Mouse (Mus musculus): Measurements from ENCODE around the gene Urgcp. TPM values are rescaled to one million over a fixed set of nuclear protein-coding genes. Genes with fewer than 3 reads are reported as not detected.

Gene Urgcp
- polyA plus RNA-seq, 1 experiment from 2014 or later = 35.6 TPM

- no peak overlapping the region for H3K4me3 ChIP-seq (ENCODE audit: low read length)
- no peak overlapping the region for H3K4me2 ChIP-seq (ENCODE audit: low read length)
- peaks cover 42% of the 10 kb centered on the region for H3K36me3 ChIP-seq (ENCODE audit: control insufficient read depth, insufficient read depth, low read length)
- no peaks in the 10 kb centered on the region for H3K27me3 ChIP-seq (replicated peaks; ENCODE audit: control insufficient read depth, insufficient read depth, low read length)
- H3K9me3 ChIP-seq (ENCODE audit: control insufficient read depth, low read length) = no peaks in the 10 kb centered on the region
- no peaks in the 10 kb centered on the region; the same call in 1 of the 2 replicates for H3K4me1 ChIP-seq (ENCODE audit: control insufficient read depth, insufficient read depth, low read depth, low read length)
- 83% methylated on average over 17 of the region's 17 CpGs for WGBS
- H3K27ac ChIP-seq (ENCODE audit: low read depth, low read length) = no peak overlapping the region
- ATAC-seq = no peak
- H3K9ac ChIP-seq (ENCODE audit: low read depth, low read length) = no peak overlapping the region
Observed at GRCm38 (mm10) chr11:5799621-5800490, 37.7 kb upstream of the Urgcp start.

GRCm38 (mm10) chr11:5797928-5798327 is 35.8 kb upstream of the Urgcp start:
- no peaks in the 10 kb centered on the region for H3K4me1 ChIP-seq (ENCODE audit: control insufficient read depth, insufficient read depth, low read depth, low read length)
- no peak overlapping the region for H3K4me2 ChIP-seq (ENCODE audit: low read length)
- no peak overlapping the region for H3K9ac ChIP-seq (ENCODE audit: low read depth, low read length)
- no peak for ATAC-seq
- no peaks in the 10 kb centered on the region for H3K27me3 ChIP-seq (replicated peaks; ENCODE audit: control insufficient read depth, insufficient read depth, low read length)
- H3K9me3 ChIP-seq (ENCODE audit: control insufficient read depth, low read length) = no peaks in the 10 kb centered on the region
- no peak overlapping the region for H3K27ac ChIP-seq (ENCODE audit: low read depth, low read length)
- 94% methylated on average over 5 of the region's 5 CpGs for WGBS
- H3K4me3 ChIP-seq (ENCODE audit: low read length) = no peak overlapping the region
- H3K36me3 ChIP-seq (ENCODE audit: control insufficient read depth, insufficient read depth, low read length) = peaks cover 48% of the 10 kb centered on the region

DNA sequence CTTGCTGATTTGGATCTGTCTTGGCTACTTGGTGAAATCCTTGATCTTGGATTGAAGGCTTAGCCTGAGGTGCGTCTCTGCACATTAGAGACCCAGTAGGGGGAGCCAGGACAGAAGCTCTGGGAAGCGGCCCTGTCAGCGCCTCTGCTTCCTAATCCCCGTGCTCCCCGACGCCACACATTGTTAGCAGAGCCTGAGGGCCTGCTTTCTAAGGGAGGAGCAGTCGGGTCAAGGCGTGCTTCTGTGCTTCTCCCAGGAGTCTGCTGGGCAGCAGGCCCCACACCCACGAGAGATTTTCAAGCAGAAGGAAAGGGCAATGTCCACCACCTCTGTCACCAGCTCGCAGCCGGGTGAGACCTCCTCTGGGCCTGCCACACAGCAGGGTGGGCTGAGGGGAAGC is 35.2 kb upstream of the Urgcp start:
- Histone ChIP-seq H3K27ac (ENCODE audit: low read depth, low read length) (no peak overlapping the region), H3K4me3 (ENCODE audit: low read length) (no peak overlapping the region), H3K4me1 (ENCODE audit: control insufficient read depth, insufficient read depth, low read depth, low read length) (no peaks in the 10 kb centered on the region), H3K9ac (ENCODE audit: low read depth, low read length) (no peak overlapping the region), H3K27me3 (replicated peaks; ENCODE audit: control insufficient read depth, insufficient read depth, low read length) (no peaks in the 10 kb centered on the region), H3K9me3 (ENCODE audit: control insufficient read depth, low read length) (no peaks in the 10 kb centered on the region), H3K4me2 (ENCODE audit: low read length) (no peak overlapping the region), H3K36me3 (ENCODE audit: control insufficient read depth, insufficient read depth, low read length) (peaks cover 52% of the 10 kb centered on the region)
- no peak for ATAC-seq
- WGBS = 81% methylated on average over 11 of the region's 11 CpGs

GRCm38 (mm10) chr11:5796939-5797338 is 34.8 kb upstream of the Urgcp start:
- Histone ChIP-seq H3K4me1 (ENCODE audit: control insufficient read depth, insufficient read depth, low read depth, low read length) (no peaks in the 10 kb centered on the region), H3K4me2 (ENCODE audit: low read length) (no peak overlapping the region), H3K9me3 (ENCODE audit: control insufficient read depth, low read length) (no peaks in the 10 kb centered on the region), H3K27ac (ENCODE audit: low read depth, low read length) (no peak overlapping the region), H3K9ac (ENCODE audit: low read depth, low read length) (no peak overlapping the region), H3K27me3 (replicated peaks; ENCODE audit: control insufficient read depth, insufficient read depth, low read length) (no peaks in the 10 kb centered on the region), H3K4me3 (ENCODE audit: low read length) (no peak overlapping the region), H3K36me3 (ENCODE audit: control insufficient read depth, insufficient read depth, low read length) (peaks cover 56% of the 10 kb centered on the region)
- WGBS = 82% methylated on average over 15 of the region's 15 CpGs
- no peak for ATAC-seq

DNA sequence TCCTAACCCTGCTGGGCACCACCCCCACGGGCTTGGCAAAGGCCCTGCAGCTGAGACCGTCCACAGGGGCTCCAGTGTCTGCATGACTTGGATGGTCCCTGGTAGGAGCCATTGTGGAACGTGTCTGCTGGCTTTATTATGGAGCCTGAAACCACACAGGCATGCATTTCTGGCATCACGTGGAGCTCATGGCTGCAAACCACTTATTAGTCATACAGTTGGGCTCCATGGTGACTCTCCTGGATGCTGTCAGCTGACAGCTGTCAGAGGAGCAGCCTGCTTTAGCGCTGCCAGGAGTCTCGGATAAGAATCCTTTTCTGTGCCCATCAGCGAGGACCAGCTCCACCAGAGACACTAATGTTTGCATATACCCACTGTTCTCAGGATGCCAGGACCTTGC is 33.5 kb upstream of the Urgcp start:
- no peak overlapping the region for H3K4me2 ChIP-seq (ENCODE audit: low read length)
- H3K4me1 ChIP-seq (ENCODE audit: control insufficient read depth, insufficient read depth, low read depth, low read length) = no peaks in the 10 kb centered on the region
- H3K9ac ChIP-seq (ENCODE audit: low read depth, low read length) = no peak overlapping the region
- ATAC-seq = 0 out of 2 replicates have a peak, but pooled peaks have one; percentile 24
- 87% methylated on average over 7 of the region's 7 CpGs for WGBS
- peaks cover 56% of the 10 kb centered on the region for H3K36me3 ChIP-seq (ENCODE audit: control insufficient read depth, insufficient read depth, low read length)
- no peaks in the 10 kb centered on the region for H3K9me3 ChIP-seq (ENCODE audit: control insufficient read depth, low read length)
- no peak overlapping the region for H3K27ac ChIP-seq (ENCODE audit: low read depth, low read length)
- H3K27me3 ChIP-seq (replicated peaks; ENCODE audit: control insufficient read depth, insufficient read depth, low read length) = no peaks in the 10 kb centered on the region
- no peak overlapping the region for H3K4me3 ChIP-seq (ENCODE audit: low read length)

DNA sequence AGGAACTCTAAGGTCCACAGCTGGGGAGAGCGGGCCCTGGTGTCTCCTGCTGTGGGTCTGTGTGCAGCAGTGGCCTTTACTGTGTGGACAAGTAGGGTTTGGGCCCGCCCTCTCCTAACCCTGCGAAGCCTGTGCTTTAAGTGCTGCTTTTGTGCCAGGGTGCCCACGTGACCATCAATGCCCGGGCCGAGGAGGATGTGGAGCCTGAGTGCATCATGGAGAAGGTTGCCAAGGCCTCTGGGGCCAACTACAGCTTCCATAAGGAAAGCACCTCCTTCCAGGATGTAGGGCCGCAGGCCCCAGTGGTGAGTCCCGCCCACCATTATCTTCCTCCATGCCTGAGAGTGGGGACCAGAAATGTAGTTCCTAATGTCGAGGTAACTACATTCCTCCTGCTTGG is 33.1 kb upstream of the Urgcp start:
- H3K36me3 ChIP-seq (ENCODE audit: control insufficient read depth, insufficient read depth, low read length) = peaks cover 53% of the 10 kb centered on the region
- H3K4me2 ChIP-seq (ENCODE audit: low read length) = no peak overlapping the region
- no peak for ATAC-seq
- no peak overlapping the region for H3K27ac ChIP-seq (ENCODE audit: low read depth, low read length)
- H3K9me3 ChIP-seq (ENCODE audit: control insufficient read depth, low read length) = no peaks in the 10 kb centered on the region
- no peaks in the 10 kb centered on the region for H3K4me1 ChIP-seq (ENCODE audit: control insufficient read depth, insufficient read depth, low read depth, low read length)
- 83% methylated on average over 9 of the region's 9 CpGs for WGBS
- H3K27me3 ChIP-seq (replicated peaks; ENCODE audit: control insufficient read depth, insufficient read depth, low read length) = no peaks in the 10 kb centered on the region
- H3K4me3 ChIP-seq (ENCODE audit: low read length) = no peak overlapping the region
- H3K9ac ChIP-seq (ENCODE audit: low read depth, low read length) = no peak overlapping the region

GRCm38 (mm10) chr11:5790431-5790830 is 28.3 kb upstream of the Urgcp start:
- no peak overlapping the region for H3K27ac ChIP-seq (ENCODE audit: low read depth, low read length)
- no peak overlapping the region for H3K4me3 ChIP-seq (ENCODE audit: low read length)
- WGBS = 100% methylated on average over 1 of the region's 1 CpGs
- peaks cover 18% of the 10 kb centered on the region for H3K36me3 ChIP-seq (ENCODE audit: control insufficient read depth, insufficient read depth, low read length)
- no peak overlapping the region for H3K4me2 ChIP-seq (ENCODE audit: low read length)
- H3K27me3 ChIP-seq (replicated peaks; ENCODE audit: control insufficient read depth, insufficient read depth, low read length) = no peaks in the 10 kb centered on the region
- H3K4me1 ChIP-seq (ENCODE audit: control insufficient read depth, insufficient read depth, low read depth, low read length) = peaks cover 20% of the 10 kb centered on the region
- H3K9me3 ChIP-seq (ENCODE audit: control insufficient read depth, low read length) = no peaks in the 10 kb centered on the region
- no peak overlapping the region for H3K9ac ChIP-seq (ENCODE audit: low read depth, low read length)
- no peak for ATAC-seq

DNA sequence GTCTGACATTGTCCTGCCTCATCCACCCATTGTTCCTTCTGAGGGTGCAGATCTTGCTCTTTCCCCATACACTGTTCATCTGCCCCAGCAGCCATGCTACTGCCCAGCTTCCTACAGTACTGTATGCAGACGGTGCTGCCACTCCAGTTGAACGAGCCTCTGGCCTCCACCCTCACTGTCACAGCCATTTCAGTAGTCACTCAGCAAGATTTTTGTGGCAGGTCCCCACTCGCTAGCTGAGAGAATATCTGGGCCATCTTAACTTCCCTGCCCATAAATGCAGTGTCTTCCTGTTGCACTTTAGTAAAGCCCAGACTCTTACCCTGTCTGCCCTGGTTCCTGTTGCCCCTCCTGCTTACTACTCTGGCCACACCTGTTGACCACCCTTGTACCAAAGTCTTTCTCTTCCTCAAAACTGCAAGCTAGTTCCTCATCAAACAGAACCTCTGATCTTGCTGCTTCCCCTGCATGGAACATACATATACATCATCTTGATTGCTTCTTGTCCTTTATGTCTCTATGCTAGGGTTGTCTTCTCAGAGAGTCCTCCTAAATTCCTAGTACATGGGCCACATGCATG is 27.7 kb upstream of the Urgcp start:
- H3K4me3 ChIP-seq (ENCODE audit: low read length) = no peak overlapping the region; the same call in 1 of the 2 replicates
- H3K36me3 ChIP-seq (ENCODE audit: control insufficient read depth, insufficient read depth, low read length) = peaks cover 14% of the 10 kb centered on the region
- 87% methylated on average over 3 of the region's 3 CpGs for WGBS
- H3K27me3 ChIP-seq (replicated peaks; ENCODE audit: control insufficient read depth, insufficient read depth, low read length) = no peaks in the 10 kb centered on the region
- no peak for ATAC-seq
- H3K9me3 ChIP-seq (ENCODE audit: control insufficient read depth, low read length) = no peaks in the 10 kb centered on the region
- no peak overlapping the region for H3K9ac ChIP-seq (ENCODE audit: low read depth, low read length)
- H3K27ac ChIP-seq (ENCODE audit: low read depth, low read length) = no peak overlapping the region
- peak overlapping the region; percentile 91 for H3K4me2 ChIP-seq (ENCODE audit: low read length)
- peaks cover 20% of the 10 kb centered on the region for H3K4me1 ChIP-seq (ENCODE audit: control insufficient read depth, insufficient read depth, low read depth, low read length)

GRCm38 (mm10) chr11:5789071-5789753 is 27.0 kb upstream of the Urgcp start:
- Histone ChIP-seq H3K27me3 (replicated peaks; ENCODE audit: control insufficient read depth, insufficient read depth, low read length) (no peaks in the 10 kb centered on the region), H3K9me3 (ENCODE audit: control insufficient read depth, low read length) (no peaks in the 10 kb centered on the region), H3K4me2 (ENCODE audit: low read length) (peak overlapping the region; percentile 91), H3K27ac (ENCODE audit: low read depth, low read length) (peak overlapping the region; percentile 88), H3K36me3 (ENCODE audit: control insufficient read depth, insufficient read depth, low read length) (peaks cover 11% of the 10 kb centered on the region), H3K9ac (ENCODE audit: low read depth, low read length) (peak overlapping the region; percentile 80), H3K4me1 (ENCODE audit: control insufficient read depth, insufficient read depth, low read depth, low read length) (peaks cover 20% of the 10 kb centered on the region), H3K4me3 (ENCODE audit: low read length) (peak overlapping the region; percentile 69)
- ATAC-seq = no peak
- 68% methylated on average over 6 of the region's 6 CpGs for WGBS

Data from hindbrain, embryonic 16.5 days (tissue).